Mouse (Mus musculus) c-Kit-positive CD71-positive TER-119-negative erythroid progenitor cells, embryonic 14.5 days (primary cell): ENCODE data around the gene Gramd2.

Experiments
- DNase-seq: peaks from one replicate; pipeline ENCODE4 v3.0.0-alpha.2; 2013; ENCODE audit warnings: low read depth

Gramd2 gene

GRCm38 (mm10) chr9:59667904-59668303 is 12.0 kb upstream of the Gramd2 start:
- DNase-seq = no peak

GRCm38 (mm10) chr9:59668473-59668872 is 11.5 kb upstream of the Gramd2 start:
- DNase-seq = no peak

GRCm38 (mm10) chr9:59669172-59669571 is 10.8 kb upstream of the Gramd2 start:
- no peak for DNase-seq

DNA sequence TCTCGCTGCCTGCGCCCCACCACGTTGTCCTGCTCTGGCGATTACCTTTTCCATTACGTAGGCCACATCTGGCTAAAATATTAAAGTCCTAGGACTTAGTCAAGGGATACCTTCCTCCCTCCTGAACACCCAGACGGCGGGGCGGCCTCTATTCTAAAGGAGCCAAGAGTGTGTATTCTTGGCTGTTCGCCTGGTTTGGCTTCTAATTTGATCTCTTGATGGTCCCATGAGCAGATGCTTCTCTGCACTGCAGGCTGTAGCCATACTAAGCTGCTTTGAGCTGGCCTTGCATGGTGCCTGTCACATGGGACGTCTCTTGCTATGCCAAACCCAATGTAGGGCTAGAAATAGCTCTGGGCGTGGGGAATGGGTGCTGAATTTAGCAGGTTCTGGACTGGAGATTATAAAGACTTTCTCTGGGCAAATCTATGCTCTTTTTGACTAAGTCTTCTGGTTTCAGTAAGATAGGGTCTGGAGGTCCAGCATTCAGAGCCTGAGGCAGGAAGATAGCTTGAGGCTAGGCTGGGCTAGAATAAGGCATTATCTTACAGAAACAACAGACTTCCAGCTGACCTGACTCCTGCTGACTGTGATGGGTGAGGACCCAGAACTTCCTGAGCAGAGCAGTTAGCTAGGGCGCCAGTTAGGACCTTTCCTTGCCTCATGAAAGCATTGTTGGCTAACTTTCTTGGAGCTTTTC is 7.6 kb upstream of the Gramd2 start:
- no peak for DNase-seq

DNA sequence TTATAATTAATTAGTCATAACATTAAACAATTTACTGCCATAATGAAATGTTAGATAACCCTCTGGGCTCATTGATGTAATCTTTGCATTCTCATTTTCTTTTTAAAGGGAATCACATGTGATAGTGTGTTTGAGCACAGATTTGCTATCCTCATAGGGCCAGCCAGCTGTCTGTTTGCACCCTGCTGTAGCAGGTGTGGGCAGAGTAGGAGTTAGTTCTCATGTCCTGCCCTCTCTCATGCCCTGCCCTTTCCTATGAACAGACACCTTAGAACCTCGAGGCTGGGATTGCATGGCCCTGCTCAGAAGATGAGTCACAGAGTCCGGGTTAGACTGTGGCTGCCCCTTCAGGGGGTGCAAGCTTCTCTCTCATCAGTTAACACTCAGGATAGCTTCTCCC is 6.5 kb upstream of the Gramd2 start:
- no peak for DNase-seq

GRCm38 (mm10) chr9:59675598-59675997 is 4.3 kb upstream of the Gramd2 start:
- no peak for DNase-seq

DNA sequence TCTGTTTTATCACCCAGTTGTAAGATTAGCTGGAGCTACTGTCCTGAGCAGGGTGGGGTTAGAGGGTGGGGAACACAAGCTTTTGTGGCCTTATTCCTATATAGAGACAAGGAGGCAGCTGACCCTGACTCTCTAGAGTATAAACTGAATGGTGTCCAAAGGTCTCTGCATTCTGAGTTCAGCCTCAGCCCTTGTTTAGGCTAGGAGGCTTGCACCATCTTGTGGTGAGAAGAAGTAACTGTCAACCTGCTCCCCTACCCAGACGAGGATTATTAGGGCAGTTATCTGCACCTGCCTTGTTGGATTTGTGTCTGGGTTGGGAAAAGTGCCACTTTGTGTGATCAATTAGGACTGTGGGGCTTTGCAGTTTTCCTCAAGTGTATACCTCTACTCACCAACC is 1.6 kb upstream of the Gramd2 start:
- no peak for DNase-seq

GRCm38 (mm10) chr9:59680534-59680875 is 561 bp downstream of the Gramd2 start:
- DNase-seq = no peak

- DNase-seq = no peak
These were observed 4.1 kb downstream of the Gramd2 start for GRCm38 (mm10) chr9:59684020-59684419.

GRCm38 (mm10) chr9:59687416-59688046 is 7.6 kb downstream of the Gramd2 start:
- no peak for DNase-seq

DNA sequence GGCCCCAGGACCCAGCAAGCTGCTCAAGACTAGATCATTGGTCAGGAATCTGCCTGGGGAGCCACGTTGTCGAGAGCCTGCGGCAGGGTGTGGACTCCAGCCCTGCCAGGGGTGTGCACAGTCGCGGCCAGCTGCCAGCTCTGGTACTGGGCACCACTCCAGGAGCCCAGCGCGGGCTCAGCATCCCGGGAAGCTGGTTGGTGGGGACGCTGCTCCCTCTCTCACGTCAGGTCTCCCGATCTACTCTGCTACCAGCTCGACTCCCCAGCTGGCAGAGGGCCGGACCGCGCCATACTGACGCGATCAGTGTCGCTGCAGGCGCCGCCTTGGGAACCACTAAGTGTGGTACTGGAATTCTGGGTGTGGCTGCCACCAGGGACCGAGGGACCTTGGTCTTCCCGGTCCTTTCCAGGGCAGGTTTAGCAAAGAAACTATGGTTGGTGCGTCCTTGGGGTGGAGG is 11.7 kb downstream of the Gramd2 start:
- DNase-seq = no peak

DNA sequence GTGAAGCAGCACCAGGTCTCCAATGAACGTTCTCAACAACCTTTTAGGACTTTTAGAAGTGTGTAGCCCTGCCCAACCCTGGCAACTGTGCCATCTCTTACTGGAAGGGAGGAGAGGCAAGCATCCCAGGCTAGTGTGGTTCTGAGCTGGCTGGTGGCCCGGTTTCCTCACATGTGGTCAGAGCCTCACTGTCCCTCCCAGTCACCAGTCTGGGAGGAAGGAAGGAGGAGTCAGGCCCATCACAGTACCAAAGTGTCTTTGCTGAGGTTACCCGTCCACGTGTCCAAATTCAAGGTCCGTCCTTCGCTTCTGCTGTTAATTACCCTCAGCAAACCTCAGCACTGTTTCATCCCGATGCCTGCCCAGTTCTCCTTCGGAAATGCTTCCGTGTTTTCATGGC is 12.2 kb downstream of the Gramd2 start:
- DNase-seq = no peak

DNA sequence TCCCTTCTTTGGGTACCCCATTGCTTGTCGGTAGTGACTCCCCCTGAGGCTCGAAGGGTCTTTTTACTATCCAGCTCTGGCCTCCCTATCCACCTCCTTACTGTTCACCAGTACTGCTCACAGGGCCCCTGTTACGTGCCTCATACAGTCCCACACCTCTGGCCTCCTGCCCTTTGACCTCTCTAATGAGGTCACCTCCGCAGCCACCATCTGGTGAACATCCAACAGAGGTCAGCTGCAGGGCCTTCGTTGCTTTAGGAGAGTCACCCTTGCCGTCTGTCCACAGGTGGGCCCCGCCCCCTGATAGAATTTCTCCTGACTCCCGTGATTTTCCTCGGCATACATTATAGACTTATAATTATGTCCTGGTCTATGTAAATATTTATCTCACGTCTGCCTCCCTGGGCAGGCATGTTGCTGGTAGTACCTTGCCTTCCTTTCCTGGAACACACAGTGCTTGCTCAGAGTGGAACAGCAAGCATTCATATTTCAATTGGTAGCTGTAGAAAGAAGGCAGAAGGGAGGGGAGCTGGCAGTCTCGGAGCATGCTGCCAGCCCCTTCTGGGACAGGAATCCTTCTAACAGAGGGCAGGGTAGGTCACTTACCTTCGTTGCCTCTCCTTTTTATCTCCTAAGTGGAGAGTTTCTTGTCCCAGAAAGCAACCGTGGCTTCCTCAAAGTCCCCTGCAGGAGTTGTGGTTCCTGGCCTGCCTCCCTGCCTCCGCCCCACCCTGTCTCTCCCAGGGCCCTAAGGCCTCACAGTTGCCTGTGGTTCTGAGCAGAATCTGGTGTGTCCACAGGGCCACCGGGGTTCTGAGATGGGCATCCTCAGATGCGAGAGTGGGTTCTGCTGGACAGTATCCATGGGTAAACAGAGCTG is 14.9 kb downstream of the Gramd2 start:
- no peak for DNase-seq

- no peak for DNase-seq
These were observed 15.5 kb downstream of the Gramd2 start for GRCm38 (mm10) chr9:59695451-59695813.

DNA sequence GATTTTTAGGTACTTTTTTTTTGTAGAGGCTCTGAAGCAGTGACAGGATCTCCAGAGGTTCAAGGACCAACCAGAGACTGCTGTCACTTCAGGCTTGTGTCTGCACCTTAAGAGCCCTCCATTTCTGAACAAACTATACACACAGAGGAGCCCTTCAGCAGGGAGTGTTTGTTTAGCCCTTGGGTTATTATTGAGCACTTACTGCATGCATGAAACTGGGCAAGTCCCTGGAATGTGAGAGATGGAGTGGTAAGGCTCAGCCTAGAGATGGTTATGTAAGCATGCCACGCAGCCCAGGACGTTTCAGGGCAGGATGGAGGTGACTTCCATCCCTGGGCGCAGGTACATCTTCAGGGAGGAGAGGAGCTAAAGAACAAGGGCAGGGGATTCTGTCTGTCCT is 16.4 kb downstream of the Gramd2 start:
- no peak for DNase-seq

- no peak for DNase-seq
These were observed 21.1 kb downstream of the Gramd2 start for GRCm38 (mm10) chr9:59701094-59701493.

- no peak for DNase-seq
These were observed 23.2 kb downstream of the Gramd2 start for GRCm38 (mm10) chr9:59703099-59703498.

DNA sequence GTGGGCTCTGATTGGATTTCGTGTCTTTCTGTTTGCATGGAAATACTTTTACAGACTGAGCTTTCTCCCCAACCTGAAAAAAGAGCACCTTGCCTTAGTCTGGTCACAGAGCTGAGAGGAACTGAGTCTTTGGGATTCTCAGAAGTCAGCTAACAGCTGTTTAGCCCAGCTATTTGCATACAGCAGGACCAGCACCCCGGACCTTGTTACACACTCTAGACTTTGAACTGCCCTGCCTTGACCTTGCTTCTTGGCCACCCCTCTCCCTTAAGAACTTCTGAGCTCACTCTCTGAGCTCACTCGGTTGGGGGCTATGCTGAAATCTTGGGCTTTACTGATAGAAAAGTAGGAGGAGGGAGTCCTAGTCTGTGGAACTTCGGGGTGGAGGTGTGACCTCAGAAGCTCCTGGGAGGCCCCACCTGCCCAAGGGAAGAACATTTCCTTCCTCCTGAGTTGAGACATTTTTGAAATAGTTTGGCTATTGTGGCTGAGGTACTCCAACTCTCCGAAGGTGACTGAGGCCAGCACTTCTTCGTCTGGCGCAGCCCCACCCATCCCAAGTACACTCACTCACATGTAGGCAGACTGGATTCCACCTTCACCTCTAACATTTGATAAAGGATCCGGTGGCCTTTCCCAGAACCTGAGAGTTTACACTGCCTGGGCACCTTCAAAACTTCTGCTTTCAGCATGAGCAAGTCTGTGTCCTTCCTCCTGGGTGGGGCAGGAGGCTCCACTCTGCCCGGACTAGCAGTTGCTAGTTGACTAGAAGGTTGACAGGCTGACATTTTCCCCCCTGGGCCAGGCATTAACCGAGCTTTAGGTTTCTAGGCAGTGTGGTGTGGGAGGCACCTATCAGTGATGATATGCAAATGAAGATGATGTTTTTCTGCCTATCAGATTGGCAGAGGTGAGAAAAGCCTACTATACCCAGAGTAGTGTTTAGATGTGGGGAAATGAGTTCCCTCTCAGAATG is 27.2 kb downstream of the Gramd2 start:
- peak; percentile 4 for DNase-seq

- DNase-seq = no peak
These were observed 29.3 kb downstream of the Gramd2 start for GRCm38 (mm10) chr9:59709225-59709624.

GRCm38 (mm10) chr9:59716275-59716898 is 36.4 kb downstream of the Gramd2 start:
- no peak for DNase-seq

DNA sequence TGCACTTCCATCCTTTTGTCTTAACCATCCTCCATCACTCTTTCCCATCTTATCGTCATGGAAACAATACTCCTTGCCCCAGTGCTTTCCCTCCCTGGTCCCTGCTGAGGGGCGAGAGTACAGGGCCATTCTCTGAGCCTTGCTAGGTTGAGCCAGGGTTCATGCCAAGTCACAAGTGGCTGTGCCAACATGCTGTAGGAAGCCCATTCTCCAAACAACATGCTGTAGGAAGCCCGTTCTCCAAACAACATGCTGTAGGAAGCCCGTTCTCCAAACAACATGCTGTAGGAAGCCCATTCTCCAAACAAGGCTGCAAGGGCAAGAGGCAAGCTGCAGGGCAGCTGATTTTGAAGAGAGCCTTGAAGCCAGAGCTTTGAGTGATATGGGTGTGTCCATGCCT is 38.3 kb downstream of the Gramd2 start:
- no peak for DNase-seq
